Mouse (Mus musculus) embryonic fibroblast, embryonic 13.5 days (primary cell): ENCODE measurements around the gene Klrb1b.

Experiments
- CTCF ChIP-seq: IDR thresholded peaks from 2 replicates; pipeline ENCODE4 v1.5.1; 2011; ENCODE audit warnings: mild to moderate bottlenecking, control low read depth, low read length, moderate library complexity, borderline replicate concordance; ENCODE audit not compliant: insufficient read depth
- POLR2A ChIP-seq: IDR thresholded peaks from 2 replicates; pipeline ENCODE4 v1.6.1; 2011; ENCODE audit warnings: low read depth, mild to moderate bottlenecking, control low read depth, low read length, moderate library complexity

DNA sequence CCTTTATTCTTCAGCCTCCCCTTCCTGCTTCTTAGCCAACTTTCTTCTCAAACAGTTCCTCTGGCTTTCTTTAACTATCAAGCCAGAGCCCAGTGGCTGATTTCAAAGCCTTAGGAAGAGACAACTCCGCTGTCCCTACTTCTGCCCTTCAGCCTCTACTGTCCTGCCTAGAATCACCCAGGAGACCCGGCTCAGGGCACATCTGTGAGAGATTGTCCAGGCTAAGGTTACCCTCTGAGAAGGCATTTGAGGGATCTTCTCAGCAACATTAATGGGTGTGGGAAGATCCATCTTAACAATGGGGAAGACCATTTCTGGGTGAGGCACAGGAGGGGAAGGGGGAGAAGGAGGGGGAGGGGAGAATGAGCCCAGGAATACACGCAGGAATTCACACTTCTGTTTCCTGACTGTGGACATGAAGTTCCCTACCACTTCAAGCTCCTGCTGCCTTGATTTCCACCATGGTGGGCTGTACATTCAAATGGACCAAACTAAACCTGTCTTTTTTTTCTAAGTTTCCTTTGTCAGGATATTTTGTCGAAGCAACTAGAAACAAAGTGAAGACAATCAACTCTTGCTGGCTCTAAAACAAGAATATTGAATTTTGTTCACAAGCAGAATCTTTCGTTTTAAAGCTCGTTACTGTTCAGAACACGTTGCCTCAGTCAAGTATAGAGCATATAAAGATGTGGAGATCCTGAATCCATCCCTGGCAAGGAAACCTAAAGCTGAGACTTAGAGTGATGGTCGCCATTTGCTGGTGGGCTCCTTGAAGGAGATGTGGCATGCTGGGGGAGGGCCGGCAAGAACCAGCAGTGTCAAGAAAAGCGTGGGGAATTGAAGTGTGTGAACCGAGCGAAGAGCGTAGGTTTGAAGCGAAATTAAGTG lies 11.6 kb upstream of the Klrb1b start:
- no peak for TF ChIP-seq CTCF
- TF ChIP-seq POLR2A = no peak
